Mouse (Mus musculus): ENCODE measurements around the gene Cd52. TPM values are rescaled to one million over a fixed set of nuclear protein-coding genes. Genes with fewer than 3 reads are reported as not detected.
A peak's percentile ranks its signal among the peaks of the same experiment; 100 is the strongest.
"Not testable (repeated sequence)": the region's sequence is repeated elsewhere in the genome, so short reads cannot be mapped to it uniquely, and the experiment has no call there.

Gene Cd52
- total RNA-seq (2021), result 1 to 10 TPM; 3.6 to 4.5 TPM

DNA sequence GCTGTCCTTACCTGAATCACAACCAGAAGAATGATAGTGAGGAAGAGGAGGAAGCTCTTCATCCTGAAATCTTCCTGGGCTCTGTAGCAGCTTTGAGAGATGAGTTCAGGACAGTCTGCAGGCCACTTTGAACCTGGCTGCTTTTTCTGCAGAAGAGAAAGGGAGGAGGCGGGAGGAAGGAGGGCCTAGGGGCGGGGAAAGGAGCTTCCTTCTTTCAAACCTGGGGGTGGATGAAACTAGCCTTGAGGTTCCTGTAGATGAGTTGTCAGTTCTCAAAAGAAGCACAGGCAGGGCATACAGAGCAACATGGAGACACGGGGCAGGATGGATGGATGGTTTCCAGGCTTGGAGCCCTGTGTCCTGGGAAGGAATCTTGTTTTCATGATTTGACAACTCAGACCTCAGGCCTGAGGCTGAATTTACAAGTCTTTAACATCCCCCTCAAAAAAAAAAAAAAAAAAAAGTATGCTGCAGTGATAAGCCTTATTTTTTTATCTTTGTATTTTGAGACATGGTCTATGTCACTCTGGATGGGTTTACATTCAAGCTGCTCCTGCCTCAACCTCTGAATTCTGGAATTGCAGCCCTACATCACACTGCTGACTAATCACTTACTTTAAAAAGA, at the start of gene Cd52:
Gene Cd52 (minus strand): TSS at position 160 of the 625 bp plus-strand sequence.
- no peak for DNase-seq (ENCODE audit: low spot score)
- intact Hi-C loops (cut with DNase I), result no loop called here

DNA sequence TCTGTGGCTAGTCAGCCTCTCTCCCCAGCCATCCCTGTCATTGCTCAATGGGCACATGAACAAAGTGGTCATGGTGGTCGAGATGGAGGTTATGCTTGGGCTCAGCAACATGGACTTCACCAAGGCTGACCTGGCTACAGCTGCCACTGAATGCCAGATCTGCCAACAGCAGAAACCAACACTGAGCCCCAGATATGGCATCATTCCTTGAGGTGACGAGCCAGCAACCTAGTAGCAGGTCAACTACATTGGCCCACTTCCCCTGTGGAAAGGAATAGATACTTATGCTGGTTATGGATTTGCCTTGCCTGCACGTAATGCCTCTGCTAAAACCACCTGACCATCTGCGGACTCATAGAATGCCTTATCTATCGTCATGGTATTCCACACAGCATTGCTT, 49.4 kb upstream of the Cd52 start:
- intact Hi-C loops (cut with DNase I), result not testable (repeated sequence)

DNA sequence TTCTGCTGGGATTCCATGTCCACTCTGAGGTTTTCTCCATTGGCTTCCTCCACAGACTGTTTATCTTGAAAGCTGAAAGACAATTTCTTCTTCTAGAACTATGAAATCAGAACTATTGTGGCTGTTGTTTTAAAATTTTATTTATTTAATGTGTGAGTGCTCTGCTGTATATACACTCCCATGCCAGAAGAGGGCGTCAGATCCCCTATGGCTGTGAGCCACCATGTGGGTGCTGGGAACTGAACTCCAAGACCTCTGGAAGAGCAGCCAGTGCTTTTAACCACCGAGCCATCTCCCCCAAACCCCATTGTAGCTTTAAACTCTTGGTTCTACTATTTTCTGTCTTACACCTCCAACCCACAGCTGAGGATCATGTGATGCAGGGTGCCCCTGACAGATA, 44.0 kb upstream of the Cd52 start:
- DNase-seq (ENCODE audit: low spot score), result no peak
- intact Hi-C loops (cut with DNase I), result no loop called here

More for the DNA sequence above, 49.4 kb upstream of the Cd52 start:
- not testable (repeated sequence) for DNase-seq (ENCODE audit: low spot score)

DNA sequence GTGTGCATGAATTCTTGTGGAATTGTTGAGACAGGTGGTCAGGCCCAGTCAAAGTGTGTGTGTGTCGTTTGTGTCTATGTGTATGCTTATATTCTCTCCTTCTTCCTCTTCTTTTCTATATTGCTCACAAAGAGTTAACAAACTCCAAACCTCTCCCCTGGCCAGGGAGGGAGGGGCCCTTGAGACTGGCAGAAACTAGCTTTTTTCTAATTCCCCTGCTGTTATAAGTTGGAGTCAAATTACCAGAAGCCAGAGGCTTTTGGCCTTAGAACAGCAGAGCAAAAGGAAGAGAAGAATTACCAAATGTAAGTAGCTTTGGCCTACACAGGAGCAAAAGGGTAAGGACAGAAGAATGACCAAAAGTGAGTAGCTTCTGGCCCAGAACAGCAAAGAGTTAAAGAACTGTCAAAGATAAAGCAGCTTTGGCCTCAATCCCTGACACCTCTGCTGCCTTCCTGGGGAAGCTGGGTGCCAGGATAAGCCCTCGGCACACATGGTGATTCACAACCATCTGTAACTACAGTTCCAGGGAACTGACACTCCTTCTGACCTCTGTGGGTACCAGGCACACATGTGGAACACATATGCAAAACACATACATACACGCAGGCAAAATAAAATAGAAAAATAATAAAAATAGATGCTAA, 41.5 kb upstream of the Cd52 start:
- DNase-seq (ENCODE audit: low spot score), result no peak
- intact Hi-C loops (cut with DNase I), result no loop called here

DNA sequence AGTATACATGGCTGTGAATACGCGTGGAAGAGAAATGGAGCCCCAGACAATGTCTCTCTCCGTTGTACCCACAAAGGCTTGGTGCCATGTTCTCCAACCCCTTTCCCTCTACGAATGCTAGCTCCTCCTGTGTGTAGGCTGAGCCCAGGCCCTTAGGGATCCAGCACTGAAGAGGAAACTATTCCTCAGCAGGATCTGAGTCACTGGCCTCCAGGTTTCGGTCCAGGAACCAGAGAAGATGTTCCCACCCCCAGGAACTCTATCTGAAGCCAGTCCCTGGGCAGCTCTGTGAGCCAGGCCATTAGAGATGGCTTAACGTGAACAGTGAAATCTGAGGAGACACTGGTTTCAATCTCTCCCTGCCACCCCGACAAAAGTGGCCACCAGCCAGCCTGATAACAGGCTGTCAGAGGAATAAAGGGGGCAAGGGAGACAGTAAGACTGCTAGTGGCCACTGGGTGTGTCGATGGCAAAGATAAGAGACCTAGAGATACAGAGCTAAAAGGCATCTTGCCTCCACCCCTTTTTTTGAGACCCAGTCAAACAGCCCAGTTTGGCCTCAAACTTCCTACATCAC, 37.7 kb upstream of the Cd52 start:
- intact Hi-C loops (cut with DNase I), result no loop called here
- DNase-seq (ENCODE audit: low spot score), result no peak

DNA sequence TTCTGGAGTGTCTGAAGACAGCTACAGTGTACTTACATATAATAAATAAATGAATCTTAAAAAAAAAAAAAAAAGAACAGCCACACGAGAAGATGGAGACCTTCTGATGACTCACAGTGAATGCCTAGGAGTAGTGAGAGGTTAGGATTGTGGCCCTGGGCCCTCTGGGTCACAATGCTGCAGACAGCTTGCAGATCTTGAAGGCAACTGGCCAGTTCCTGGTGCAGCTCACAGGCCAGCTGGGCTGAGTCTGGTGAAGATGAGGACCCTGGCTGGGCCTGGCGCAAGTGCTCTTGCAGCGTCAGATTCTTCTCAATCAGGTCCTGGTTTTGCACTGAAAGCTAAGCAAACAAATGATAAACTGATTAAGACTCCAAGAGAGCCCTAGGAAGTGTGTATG, 37.2 kb upstream of the Cd52 start:
- no peak for DNase-seq (ENCODE audit: low spot score)
- intact Hi-C loops (cut with DNase I), result no loop called here

DNA sequence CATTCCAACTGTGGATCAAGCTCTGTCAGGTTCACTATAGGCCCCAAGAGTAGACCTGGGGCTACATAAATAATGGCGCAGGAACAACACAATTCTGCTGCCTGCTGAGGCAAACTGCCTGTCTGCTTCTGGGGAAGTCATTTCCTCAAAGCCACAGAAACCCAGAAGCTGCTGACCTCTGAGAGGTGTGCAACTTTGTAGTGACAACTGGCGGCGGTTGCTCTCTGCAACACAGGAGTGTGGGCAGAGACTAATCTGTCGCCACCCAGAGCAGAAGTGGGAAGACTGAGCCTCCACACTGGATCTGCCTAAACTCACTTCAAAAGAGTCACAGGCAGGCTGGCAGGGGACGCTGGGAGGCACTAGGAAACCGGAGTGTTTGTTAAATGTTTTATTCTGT, 34.6 kb upstream of the Cd52 start:
- DNase-seq (ENCODE audit: low spot score), result no peak
- intact Hi-C loops (cut with DNase I), result no loop called here

DNA sequence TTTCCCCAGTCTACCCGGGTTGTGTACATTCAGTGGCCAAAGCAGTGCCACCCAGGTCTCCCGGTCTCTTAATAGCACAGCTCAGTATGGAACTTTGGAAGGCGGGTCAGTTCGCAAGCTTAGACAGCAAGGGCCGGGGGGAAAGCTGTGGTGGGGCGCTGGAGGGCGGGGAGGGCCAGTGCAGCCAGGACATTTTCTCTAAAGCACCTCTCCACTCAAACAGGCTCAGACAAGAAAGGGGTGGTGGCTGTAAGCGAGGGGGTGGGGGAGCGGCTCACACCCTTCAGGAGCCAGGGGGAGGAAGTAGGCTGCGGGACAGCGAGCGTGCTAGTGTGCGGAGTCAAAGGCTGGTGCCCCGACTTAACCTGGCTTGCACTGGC, 34.1 kb upstream of the Cd52 start:
- intact Hi-C loops (cut with DNase I), result no loop called here
- DNase-seq (ENCODE audit: low spot score), result no peak

DNA sequence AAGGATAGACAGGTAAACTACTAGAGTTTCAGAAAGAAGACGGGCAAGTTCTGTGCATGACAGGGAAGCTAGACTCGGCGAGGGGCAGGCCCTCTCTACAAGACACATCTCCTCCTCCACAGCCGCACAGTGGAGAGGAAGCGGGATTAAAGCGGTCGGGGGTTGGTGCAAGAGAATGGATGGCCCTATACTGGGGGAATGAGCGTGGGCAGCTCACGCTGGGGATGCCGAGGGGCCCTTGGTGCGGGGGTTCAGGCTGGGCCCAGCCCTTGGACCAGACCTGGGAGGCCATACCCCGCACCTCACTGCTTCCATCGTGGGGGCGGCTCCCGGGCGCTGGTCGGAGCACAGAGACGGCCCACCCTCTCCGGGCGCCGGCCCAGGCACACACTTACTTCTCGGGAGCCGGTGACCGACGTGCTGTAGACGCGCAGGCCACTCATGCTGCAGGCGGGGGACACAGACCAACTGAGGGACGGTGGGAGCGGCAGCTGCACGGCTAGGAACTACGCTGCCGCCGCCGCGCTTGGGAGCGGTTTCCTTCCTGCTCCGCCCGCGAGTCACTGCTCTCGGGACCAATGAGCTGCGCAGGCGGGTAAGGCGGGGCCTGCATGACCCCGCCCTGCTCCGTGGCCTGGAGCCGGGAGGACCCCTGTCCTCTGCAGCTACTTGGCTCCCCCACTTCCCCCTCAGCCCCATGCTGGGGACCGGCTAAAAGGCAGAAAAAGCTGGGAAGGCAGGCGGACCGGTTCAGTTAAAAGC, 33.5 kb upstream of the Cd52 start, which contains the start of gene Sh3bgrl3:
Gene Sh3bgrl3 (minus strand): TSS at position 569 of the 762 bp plus-strand sequence.
- intact Hi-C loops (cut with DNase I), result no loop called here
- DNase-seq (ENCODE audit: low spot score), result peak; percentile 84

DNA sequence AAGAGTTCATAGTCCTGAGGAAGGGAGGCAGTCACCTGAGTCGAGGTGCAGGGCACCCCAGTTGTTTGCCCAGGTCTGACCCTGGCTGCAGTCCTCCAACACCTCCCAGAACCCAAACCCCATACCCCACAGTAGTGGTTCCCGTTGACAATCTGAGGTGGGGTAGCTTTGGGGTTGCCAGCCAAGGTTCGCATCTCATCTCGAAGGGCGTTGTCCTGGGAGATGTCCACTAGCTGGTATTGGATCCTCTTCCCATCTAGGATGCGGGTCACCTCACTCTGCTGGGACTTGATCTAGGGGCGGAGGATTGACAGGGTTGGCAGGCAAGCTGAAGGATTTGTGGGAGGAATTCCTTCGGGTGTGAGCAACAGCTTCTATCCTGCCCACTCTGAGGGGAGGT, 32.9 kb upstream of the Cd52 start:
- no peak for DNase-seq (ENCODE audit: low spot score)
- intact Hi-C loops (cut with DNase I), result no loop called here

DNA sequence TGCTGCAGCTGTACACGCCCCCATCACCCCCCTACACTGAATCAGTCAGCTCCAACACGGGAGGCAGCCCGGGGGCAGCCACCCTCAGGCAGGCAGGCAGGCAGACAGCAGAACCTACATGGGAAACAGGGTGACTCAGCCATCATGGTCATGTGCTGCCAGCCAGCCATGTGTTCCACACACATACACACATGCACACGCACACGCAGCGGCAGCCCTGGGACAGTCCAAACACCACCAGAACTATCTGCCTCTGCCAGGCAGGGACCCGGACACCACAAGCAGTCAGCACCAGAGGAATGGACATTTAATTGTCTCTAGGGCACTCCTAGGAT, 32.2 kb upstream of the Cd52 start:
- intact Hi-C loops (cut with DNase I), result no loop called here
- no peak for DNase-seq (ENCODE audit: low spot score)

DNA sequence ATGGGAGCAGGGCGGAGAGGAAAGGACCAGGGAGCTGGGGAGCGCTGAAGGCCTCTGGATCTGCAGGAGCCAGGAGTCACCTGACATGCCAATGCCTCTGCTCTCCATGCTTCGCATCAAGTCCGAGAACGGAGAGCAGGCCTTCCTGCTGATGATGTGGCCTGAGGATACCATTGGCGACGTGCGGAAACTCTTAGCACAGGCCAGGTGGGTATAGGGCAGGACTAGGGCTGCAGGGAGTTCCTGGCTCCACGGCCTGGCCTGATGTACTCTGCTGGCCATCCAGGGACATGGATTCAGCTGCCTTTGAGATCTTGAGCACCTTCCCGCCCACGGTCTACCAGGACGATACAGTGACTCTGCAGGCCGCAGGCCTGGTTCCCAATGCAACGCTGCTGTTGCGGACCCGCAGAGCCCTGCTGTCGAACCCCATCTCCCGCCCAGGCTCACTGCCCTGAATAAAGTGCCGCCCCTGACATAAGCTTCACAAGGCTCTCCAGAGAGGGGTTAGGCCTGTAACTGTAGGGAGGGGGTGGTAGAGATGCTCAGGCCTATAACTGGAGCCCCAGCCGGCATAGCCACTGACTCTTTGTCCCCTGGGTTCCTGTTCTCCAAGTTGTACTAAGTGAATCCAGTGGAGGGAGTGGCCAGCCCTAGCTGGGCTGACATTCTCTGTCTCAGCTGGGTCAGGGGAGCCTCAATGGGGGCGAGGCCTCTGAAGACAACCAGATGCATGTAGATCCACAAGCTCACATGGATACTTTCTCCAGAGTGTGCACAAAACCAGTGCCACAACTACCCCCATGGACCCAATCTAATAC, 31.6 kb upstream of the Cd52 start:
- intact Hi-C loops (cut with DNase I), result no loop called here
- no peak for DNase-seq (ENCODE audit: low spot score)

DNA sequence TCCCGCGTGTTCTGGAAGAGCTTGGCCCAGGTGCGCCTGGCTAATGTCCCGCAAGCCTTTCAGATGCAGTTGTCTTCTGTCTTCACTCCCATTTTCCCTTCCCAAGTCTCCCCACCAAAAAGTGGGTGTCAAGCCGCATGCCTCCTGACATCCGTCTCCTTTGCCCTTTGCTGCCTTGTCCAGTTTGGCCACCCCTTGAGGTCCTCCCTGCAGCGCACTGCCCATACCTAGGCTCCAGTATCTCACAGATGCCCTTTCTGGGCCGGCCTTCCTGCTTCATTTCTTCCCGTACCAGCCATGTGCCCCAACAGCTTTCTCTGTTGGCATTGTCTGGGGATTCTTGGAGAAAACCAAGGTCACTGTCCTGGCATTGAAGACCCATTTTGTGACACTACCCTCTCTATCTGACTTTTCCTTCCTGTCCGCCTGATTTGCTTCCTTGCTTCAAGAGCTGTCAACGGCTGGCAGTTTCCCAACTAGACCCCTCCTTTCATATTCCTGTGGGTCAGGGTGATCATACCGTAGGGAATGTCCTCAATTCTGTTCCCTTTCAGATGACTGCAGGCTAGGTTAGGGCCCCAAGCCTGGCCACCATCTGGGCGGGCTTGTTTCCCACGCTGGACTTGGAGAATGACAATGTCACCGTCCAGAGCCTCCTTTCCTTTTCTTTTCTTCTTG, 30.6 kb upstream of the Cd52 start:
- no peak for DNase-seq (ENCODE audit: low spot score)
- intact Hi-C loops (cut with DNase I), result no loop called here

DNA sequence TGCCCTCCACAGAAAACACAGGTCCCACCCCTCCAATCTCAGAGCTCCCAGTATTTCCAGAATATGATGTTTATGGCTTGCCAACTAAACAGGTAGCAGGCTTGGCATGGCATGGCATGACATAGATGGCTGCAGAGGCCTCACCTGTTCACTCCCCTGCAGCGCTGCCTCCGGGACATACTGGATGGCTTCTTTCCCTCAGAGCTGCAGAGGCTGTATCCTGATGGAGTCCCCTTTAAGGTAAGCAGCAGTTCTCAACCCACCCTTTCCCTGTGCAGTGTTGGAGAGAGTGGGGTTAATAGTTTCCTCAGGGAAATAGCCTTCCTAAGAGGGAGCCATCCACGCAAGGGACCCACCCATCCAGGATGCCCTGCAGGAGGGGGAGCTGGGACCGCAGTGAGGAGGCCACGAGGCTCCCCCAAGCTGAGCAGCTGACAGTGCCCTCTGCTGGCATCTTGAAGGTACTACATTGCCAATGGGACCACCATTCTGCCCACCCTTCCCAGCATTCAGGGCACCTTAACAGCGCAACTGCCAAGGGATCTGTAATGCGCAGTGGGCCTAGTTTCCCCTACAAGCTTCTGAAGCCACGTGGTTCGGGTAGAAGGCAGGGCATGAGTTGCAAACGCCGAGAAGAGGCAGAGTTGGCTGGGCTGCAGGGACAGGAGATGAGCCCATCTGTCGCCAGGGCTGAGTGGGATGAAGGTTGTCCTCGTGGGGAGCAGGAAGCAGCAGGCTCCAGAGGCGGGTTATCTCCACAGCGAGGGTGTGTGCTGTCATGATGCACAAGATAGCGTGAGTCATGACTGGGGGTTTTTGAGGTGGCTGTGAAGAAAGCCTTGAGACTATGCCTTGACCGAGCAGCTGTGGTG, 29.0 kb upstream of the Cd52 start:
- intact Hi-C loops (cut with DNase I), result loop anchor here (5.0 kb wide), 1 partner anchor 87 kb away; no protein-coding TSS in a partner anchor
- no peak for DNase-seq (ENCODE audit: low spot score)

DNA sequence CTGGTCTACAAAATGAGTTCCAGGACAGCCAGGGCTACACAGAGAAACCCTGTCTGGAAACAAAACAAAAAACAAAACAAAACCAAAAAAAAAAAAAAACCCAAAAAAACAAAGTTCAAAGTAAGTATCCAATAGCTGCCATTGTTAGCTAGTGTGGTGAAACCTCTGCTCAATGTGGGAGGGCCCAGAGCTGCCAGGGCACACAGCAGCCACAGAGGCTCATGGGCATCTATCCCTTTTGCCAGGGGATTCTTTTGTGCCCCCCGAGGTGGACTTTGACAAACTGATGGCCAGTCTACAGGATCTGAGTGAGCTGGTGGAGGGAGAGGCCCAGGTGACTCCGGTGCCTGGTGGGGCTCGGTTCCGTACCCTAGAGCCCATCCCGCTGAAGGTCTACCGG, 28.3 kb upstream of the Cd52 start:
- no peak for DNase-seq (ENCODE audit: low spot score)
- intact Hi-C loops (cut with DNase I), result loop anchor here (5.0 kb wide), 1 partner anchor 86 kb away; no protein-coding TSS in a partner anchor

DNA sequence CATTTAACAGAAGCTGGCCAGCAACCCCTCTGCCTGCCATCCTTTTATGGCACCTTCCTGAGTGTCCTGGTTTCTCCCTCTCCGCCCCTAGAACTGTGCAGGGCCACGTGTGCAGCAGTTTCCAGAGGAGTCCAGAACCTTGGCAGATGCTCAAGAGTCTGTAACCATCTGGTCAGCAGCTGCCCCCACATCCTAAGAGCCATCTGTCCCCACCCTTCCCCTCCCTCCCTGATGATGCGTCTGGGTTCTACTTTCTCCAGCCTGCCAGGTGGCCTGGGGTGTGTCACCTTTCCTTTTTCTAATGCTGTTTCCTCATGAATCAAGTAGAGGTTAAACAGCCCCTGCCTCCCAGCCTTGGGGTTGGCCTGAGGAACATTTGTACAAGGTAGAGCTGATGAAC, 27.4 kb upstream of the Cd52 start:
- no peak for DNase-seq (ENCODE audit: low spot score)

DNA sequence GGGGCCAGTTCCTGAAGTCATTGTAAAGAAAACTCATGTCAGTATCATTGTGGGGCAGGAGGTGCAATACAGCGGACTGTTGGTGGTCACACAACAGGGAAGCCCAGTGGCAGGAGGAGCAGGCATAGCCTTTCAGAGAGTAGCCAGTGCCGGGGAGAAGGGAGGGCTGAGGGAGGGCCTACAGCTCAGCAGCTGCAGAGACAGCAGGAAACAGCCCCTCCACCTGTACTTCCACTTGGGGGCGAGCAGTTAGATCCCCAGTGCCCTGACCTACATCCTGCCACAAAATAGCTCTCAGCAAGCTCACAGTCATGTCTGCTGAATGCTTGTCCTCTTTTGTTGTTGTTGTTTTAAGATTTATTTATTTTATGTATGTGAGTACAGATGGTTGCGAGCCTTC, 26.7 kb upstream of the Cd52 start:
- DNase-seq (ENCODE audit: low spot score), result no peak
- intact Hi-C loops (cut with DNase I), result loop anchor here (5.0 kb wide), 1 partner anchor 84 kb away; no protein-coding TSS in a partner anchor

More for the DNA sequence above, 27.4 kb upstream of the Cd52 start:
- intact Hi-C loops (cut with DNase I), result loop anchor here (5.0 kb wide), 1 partner anchor 85 kb away; no protein-coding TSS in a partner anchor

DNA sequence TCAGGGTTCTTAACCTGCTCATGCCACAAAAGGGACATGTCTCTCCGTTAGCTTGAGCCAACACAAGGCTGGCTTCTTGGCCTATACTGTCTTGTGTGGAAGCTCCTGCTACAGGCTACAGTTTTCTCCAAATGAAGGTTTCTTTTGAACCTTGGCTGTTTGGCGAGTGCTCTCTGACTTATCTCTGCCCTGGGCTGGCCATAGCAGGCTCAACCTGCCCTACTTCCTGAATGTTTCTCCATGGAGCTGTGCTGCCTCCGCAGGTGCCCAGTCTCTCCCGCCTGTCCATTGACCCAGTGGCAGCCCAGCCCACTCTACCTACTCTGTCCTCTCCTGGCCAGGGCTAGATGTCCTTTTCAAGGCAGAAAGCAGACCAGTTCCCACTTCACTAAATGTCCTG, 26.0 kb upstream of the Cd52 start:
- intact Hi-C loops (cut with DNase I), result loop anchor here (5.0 kb wide), 1 partner anchor 84 kb away; no protein-coding TSS in a partner anchor
- DNase-seq (ENCODE audit: low spot score), result no peak

Measured in heart, postnatal 25 days (tissue).